Comparison of ENCODE assay signal across 18 mouse cellular contexts in the genomic region with DNA sequence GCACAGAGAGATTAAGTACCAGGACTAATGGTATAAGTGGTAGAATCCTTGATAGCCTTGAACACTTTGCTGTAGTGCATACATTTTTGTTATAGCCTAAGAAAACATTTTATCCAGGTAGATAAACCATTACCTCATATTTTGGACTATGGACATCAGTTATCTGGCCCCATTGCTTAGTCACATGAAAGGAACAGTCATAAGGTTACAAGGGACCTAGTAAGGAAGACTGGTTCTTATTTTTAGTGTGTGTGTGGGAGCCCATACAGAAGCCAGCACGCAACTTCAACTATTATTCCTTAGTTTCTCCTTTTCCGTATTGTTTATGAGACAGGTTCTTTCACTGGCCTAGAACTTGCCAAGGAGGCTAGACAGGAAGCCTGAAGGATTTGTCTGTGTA. TPM values are rescaled to one million over a fixed set of nuclear protein-coding genes. Genes with fewer than 3 reads are reported as not detected.
"Had no signal": no experiment of that assay in that cellular context is flagged by ENCODE, and none has a peak within 500 bp of the region (broad histone marks: within the 10 kb centered on the region; RNA-seq: fewer than 3 reads in every experiment).

No protein-coding gene starts in this region.

- H3K36me3 ChIP-seq: lung, embryonic 15.5 days; midbrain, embryonic 13.5 days; midbrain, embryonic 15.5 days; neural tube, embryonic 12.5 days; stomach, embryonic 15.5 days had no signal

- H3K27me3 ChIP-seq: lung, embryonic 15.5 days; neural tube, embryonic 12.5 days; stomach, embryonic 15.5 days had no signal

- H3K9ac ChIP-seq: lung, embryonic 15.5 days; midbrain, embryonic 13.5 days; midbrain, embryonic 15.5 days; neural tube, embryonic 12.5 days; stomach, embryonic 15.5 days had no signal

- H3K4me1 ChIP-seq: lung, embryonic 15.5 days; megakaryocyte, embryonic 14.5 days; midbrain, embryonic 13.5 days; midbrain, embryonic 15.5 days; neural tube, embryonic 12.5 days; stomach, embryonic 15.5 days had no signal

- H3K27ac ChIP-seq: lung, embryonic 15.5 days; macrophage; midbrain, embryonic 13.5 days; midbrain, embryonic 15.5 days; neural tube, embryonic 12.5 days; stomach, embryonic 15.5 days; stomach, postnatal 0 days had no signal

- DNase-seq: lung, adult 2 months; lung, postnatal 14 days; lung, postnatal 36 days; right cerebral cortex, postnatal 14 days; thymus, adult 18-20 months; thymus, postnatal 14 days; thymus, postnatal 36 days had no signal

- H3K4me3 ChIP-seq: lung, embryonic 15.5 days; megakaryocyte, embryonic 14.5 days; midbrain, embryonic 13.5 days; midbrain, embryonic 15.5 days; neural tube, embryonic 12.5 days; stomach, embryonic 15.5 days had no signal

- ATAC-seq: lung, postnatal 0 days; midbrain, embryonic 13.5 days; midbrain, embryonic 15.5 days had no signal

- H3K9me3 ChIP-seq: lung, embryonic 15.5 days; midbrain, embryonic 13.5 days; midbrain, embryonic 15.5 days; neural tube, embryonic 12.5 days; stomach, embryonic 15.5 days had no signal

- H3K4me2 ChIP-seq: lung, embryonic 15.5 days; midbrain, embryonic 11.5 days; midbrain, embryonic 13.5 days; midbrain, embryonic 15.5 days; neural tube, embryonic 12.5 days; stomach, embryonic 15.5 days had no signal

RNA-seq across cellular contexts. Expression of gene Slc39a8, which starts 7.4 kb away (rescaled TPM):
- total RNA-seq: monocyte, adult 5-6 weeks had no signal
